Mouse (Mus musculus) CD4-positive helper T cell, adult 2 months (primary cell): ENCODE measurements around the gene Pja2.
A peak's percentile ranks its signal among the peaks of the same experiment; 100 is the strongest.
"Not testable (repeated sequence)": the region's sequence is repeated elsewhere in the genome, so short reads cannot be mapped to it uniquely, and the experiment has no call there.

Source experiments
- DNase-seq: peaks from one replicate; pipeline ENCODE4 v3.0.0-alpha.2; 2012; ENCODE audit warnings: low read depth, missing footprints, low spot score

The Pja2 gene

GRCm38 (mm10) chr17:64286836-64287235 lies 44.9 kb downstream of the Pja2 start:
- no peak for DNase-seq

- DNase-seq, result not testable (repeated sequence)
These were observed 50.3 kb downstream of the Pja2 start for GRCm38 (mm10) chr17:64281368-64281767.

- no peak for DNase-seq
These were observed 54.0 kb downstream of the Pja2 start for GRCm38 (mm10) chr17:64277649-64278212.

- no peak for DNase-seq
These were observed 55.0 kb downstream of the Pja2 start for GRCm38 (mm10) chr17:64276666-64277065.

- no peak for DNase-seq
These were observed 56.5 kb downstream of the Pja2 start for GRCm38 (mm10) chr17:64275188-64275587.

- DNase-seq, result no peak
These were observed 57.2 kb downstream of the Pja2 start for GRCm38 (mm10) chr17:64274341-64275105.

GRCm38 (mm10) chr17:64260571-64260970 lies 71.1 kb downstream of the Pja2 start:
- no peak for DNase-seq

- peak; percentile 85 for DNase-seq
These were observed 83.5 kb downstream of the Pja2 start for GRCm38 (mm10) chr17:64248246-64248645.

- peak; percentile 38 for DNase-seq
These were observed 88.8 kb downstream of the Pja2 start for GRCm38 (mm10) chr17:64242898-64243297.

- no peak for DNase-seq
These were observed 89.3 kb downstream of the Pja2 start for GRCm38 (mm10) chr17:64242310-64242859.

- DNase-seq, result no peak
These were observed 90.0 kb downstream of the Pja2 start for GRCm38 (mm10) chr17:64241544-64242292.

GRCm38 (mm10) chr17:64232134-64232533 lies 99.6 kb downstream of the Pja2 start:
- DNase-seq, result peak; percentile 20

GRCm38 (mm10) chr17:64231637-64232036 lies 100.1 kb downstream of the Pja2 start:
- DNase-seq, result not testable (repeated sequence)

GRCm38 (mm10) chr17:64231172-64231571 lies 100.5 kb downstream of the Pja2 start:
- peak; percentile 41 for DNase-seq
